Mouse (Mus musculus) spleen, adult 2 months (tissue): ENCODE results near the gene Gm10643. TPM values are rescaled to one million over a fixed set of nuclear protein-coding genes. Genes with fewer than 3 reads are reported as not detected.

Experiments used
- DNase-seq, 2 experiments: peaks; one replicate each; pipeline versions ENCODE4 v3.0.0 to v3.0.0-alpha.2; 2012 to 2021; ENCODE audit warnings: low spot score in 2 of 2, low read depth in 1 of 2
- H3K27ac ChIP-seq: fragments of 200-500 bp; 2 replicates; pipeline ENCODE4 v1.5.1; 2012; ENCODE audit warnings: low read length, inconsistent platforms; ENCODE audit not compliant: insufficient read depth
- H3K27me3 ChIP-seq: fragments of 200-500 bp; 2 replicates; pipeline ENCODE4 v1.6.1; 2012; ENCODE audit warnings: mild to moderate bottlenecking, moderate library complexity, low read length, inconsistent platforms; ENCODE audit not compliant: control insufficient read depth, insufficient read depth
- H3K36me3 ChIP-seq: fragments of 200-500 bp; 2 replicates; pipeline ENCODE4 v1.6.1; 2012; ENCODE audit warnings: mild to moderate bottlenecking, low read length, inconsistent platforms; ENCODE audit not compliant: control insufficient read depth, insufficient read depth
- H3K4me1 ChIP-seq: fragments of 200-500 bp; 2 replicates; pipeline ENCODE4 v1.6.1; 2011; ENCODE audit warnings: inconsistent platforms; ENCODE audit not compliant: control insufficient read depth, insufficient read depth, insufficient read length
- H3K4me3 ChIP-seq: fragments of 200-500 bp; 2 replicates; pipeline ENCODE4 v1.5.1; 2011; ENCODE audit warnings: mild to moderate bottlenecking, inconsistent platforms; ENCODE audit not compliant: insufficient read depth, insufficient read length; ENCODE audit errors: extremely low read depth
- CTCF ChIP-seq: fragments of 200-500 bp; IDR thresholded peaks from 2 replicates; pipeline ENCODE4 v1.5.1; 2011; ENCODE audit warnings: mild to moderate bottlenecking, inconsistent platforms; ENCODE audit not compliant: insufficient read depth, insufficient read length, insufficient replicate concordance; ENCODE audit errors: extremely low read depth
- POLR2A ChIP-seq: fragments of 200-500 bp; IDR thresholded peaks from 2 replicates; pipeline ENCODE4 v1.6.1; 2011; ENCODE audit warnings: low read depth, low read length, inconsistent platforms
- WGBS: fragments of 180-500 bp; shearing (Covaris S2); methylation state at CpG from one replicate; pipeline ENCODE4 v1.1.7; 2018; 5-methylcytosine and 5-hydroxymethylcytosine counted together
- polyA plus RNA-seq: library from polyadenylated mRNA; depleted of rRNA; stranded (reverse); fragments of >200 nt; gene quantifications from 2 replicates; pipeline ENCODE4 v1.2.3, GENCODE M21; 2012

The Gm10643 gene
- polyA plus RNA-seq, 1 experiment: 0.35 TPM

- Histone ChIP-seq H3K27ac (no peak overlapping the region), H3K4me1 (peaks cover 5% of the 10 kb centered on the region; the same call in 1 of the 2 replicates), H3K27me3 (peaks cover 10% of the 10 kb centered on the region), H3K4me3 (no peak overlapping the region; the same call in 1 of the 2 replicates), H3K36me3 (peaks cover 5% of the 10 kb centered on the region)
- TF ChIP-seq CTCF (no peak), POLR2A (no peak)
- no peak for DNase-seq
- WGBS: 2% methylated on average over 40 of the region's 41 CpGs
Measured at GRCm38 (mm10) chr8:84025863-84026262, 39.1 kb downstream of the Gm10643 start.

GRCm38 (mm10) chr8:84024171-84024570, 40.8 kb downstream of the Gm10643 start:
- no peak overlapping the region for H3K27ac ChIP-seq
- peak in 1 of 2 experiments; percentile 45 for DNase-seq
- TF ChIP-seq POLR2A (no peak), CTCF (peak; percentile 67)
- H3K4me3 ChIP-seq: no peak overlapping the region
- no peaks in the 10 kb centered on the region for H3K36me3 ChIP-seq
- 22% methylated on average over 10 of the region's 10 CpGs for WGBS
- H3K4me1 ChIP-seq: peaks cover 5% of the 10 kb centered on the region; the same call in 1 of the 2 replicates
- peaks cover 10% of the 10 kb centered on the region for H3K27me3 ChIP-seq

- H3K36me3 ChIP-seq: no peaks in the 10 kb centered on the region
- peaks cover 5% of the 10 kb centered on the region; the same call in 1 of the 2 replicates for H3K4me1 ChIP-seq
- H3K27ac ChIP-seq: no peak overlapping the region
- H3K27me3 ChIP-seq: peaks cover 10% of the 10 kb centered on the region
- 85% methylated on average over 1 of the region's 1 CpGs for WGBS
- TF ChIP-seq CTCF: no peak
- no peak for TF ChIP-seq POLR2A
- no peak overlapping the region for H3K4me3 ChIP-seq
- no peak for DNase-seq
Measured at GRCm38 (mm10) chr8:84023631-84024030, 41.3 kb downstream of the Gm10643 start.

- TF ChIP-seq CTCF (no peak), POLR2A (no peak)
- peaks cover 10% of the 10 kb centered on the region for H3K27me3 ChIP-seq
- WGBS: 30% methylated on average over 5 of the region's 5 CpGs
- peaks cover 5% of the 10 kb centered on the region; the same call in 1 of the 2 replicates for H3K4me1 ChIP-seq
- no peaks in the 10 kb centered on the region for H3K36me3 ChIP-seq
- H3K4me3 ChIP-seq: no peak overlapping the region
- no peak for DNase-seq
- no peak overlapping the region for H3K27ac ChIP-seq
Measured at GRCm38 (mm10) chr8:84023085-84023484, 41.9 kb downstream of the Gm10643 start.

GRCm38 (mm10) chr8:84021569-84021968, 43.4 kb downstream of the Gm10643 start:
- Histone ChIP-seq H3K4me3 (no peak overlapping the region), H3K27ac (no peak overlapping the region)
- no peak for TF ChIP-seq POLR2A
- no peak for TF ChIP-seq CTCF

GRCm38 (mm10) chr8:84021096-84021495, 43.8 kb downstream of the Gm10643 start, which contains the start of gene Palm3:
Gene Palm3 (plus strand): TSS chr8:84021471.
- Histone ChIP-seq H3K27me3 (peaks cover 8% of the 10 kb centered on the region), H3K36me3 (no peaks in the 10 kb centered on the region), H3K27ac (no peak within 1 kb of the TSS), H3K4me3 (no peak within 1 kb of the TSS), H3K4me1 (peaks cover 5% of the 10 kb centered on the region; the same call in 1 of the 2 replicates)
- no peak for TF ChIP-seq CTCF
- TF ChIP-seq POLR2A: no peak
- WGBS: 61% methylated on average over 18 of the region's 18 CpGs
- DNase-seq: no peak

More at GRCm38 (mm10) chr8:84021569-84021968, 43.4 kb downstream of the Gm10643 start:
- DNase-seq: no peak
- WGBS: 75% methylated on average over 12 of the region's 12 CpGs
- peaks cover 5% of the 10 kb centered on the region; the same call in 1 of the 2 replicates for H3K4me1 ChIP-seq
- H3K36me3 ChIP-seq: no peaks in the 10 kb centered on the region
- peaks cover 10% of the 10 kb centered on the region for H3K27me3 ChIP-seq

- no peak for DNase-seq
- Histone ChIP-seq H3K4me3 (no peak overlapping the region), H3K36me3 (no peaks in the 10 kb centered on the region), H3K27ac (no peak overlapping the region), H3K4me1 (no peaks in the 10 kb centered on the region), H3K27me3 (no peaks in the 10 kb centered on the region; the same call in 1 of the 2 replicates)
- WGBS: 60% methylated on average over 9 of the region's 9 CpGs
- TF ChIP-seq POLR2A (no peak), CTCF (no peak)
Measured at GRCm38 (mm10) chr8:84019738-84020137, 45.2 kb downstream of the Gm10643 start.
